Mouse (Mus musculus) liver, adult 2 months (tissue): ENCODE data around the gene Aspscr1. TPM values are rescaled to one million over a fixed set of nuclear protein-coding genes. Genes with fewer than 3 reads are reported as not detected.

Source experiments
- DNase-seq: peaks from one replicate; pipeline ENCODE4 v3.0.0-alpha.2; 2011; ENCODE audit warnings: low read depth, low spot score; ENCODE audit errors: extremely low read depth
- H3K27ac ChIP-seq: fragments of 200-500 bp; replicated peaks from 2 replicates; pipeline ENCODE4 v1.5.1; 2012; ENCODE audit warnings: low read depth, mild to moderate bottlenecking, control low read depth, inconsistent platforms, low read length; ENCODE audit not compliant: insufficient read depth
- H3K27me3 ChIP-seq: fragments of 200-500 bp; 2 replicates; pipeline ENCODE4 v1.6.1; 2012; ENCODE audit warnings: mild to moderate bottlenecking, moderate library complexity, low read length, inconsistent platforms; ENCODE audit not compliant: control insufficient read depth, insufficient read depth
- H3K36me3 ChIP-seq: fragments of 200-500 bp; 2 replicates; pipeline ENCODE4 v1.6.1; 2012; ENCODE audit warnings: low read length, inconsistent platforms; ENCODE audit not compliant: control insufficient read depth, insufficient read depth
- H3K4me1 ChIP-seq: fragments of 200-500 bp; 2 replicates; pipeline ENCODE4 v1.6.1; 2011; ENCODE audit warnings: low read length; ENCODE audit not compliant: control insufficient read depth, insufficient read depth
- H3K4me3 ChIP-seq: fragments of 200-500 bp; 2 replicates; pipeline ENCODE4 v1.5.1; 2011; ENCODE audit warnings: low read depth, mild to moderate bottlenecking, control low read depth, low read length, moderate library complexity; ENCODE audit not compliant: insufficient read depth
- H3K79me2 ChIP-seq: fragments of 200-500 bp; 2 replicates; pipeline ENCODE4 v1.6.1; 2012; ENCODE audit warnings: inconsistent platforms, mild to moderate bottlenecking, low read length, moderate library complexity; ENCODE audit not compliant: control insufficient read depth, insufficient read depth
- H3K9ac ChIP-seq: fragments of 200-500 bp; 2 replicates; pipeline ENCODE4 v1.6.1; 2012; ENCODE audit warnings: low read depth, mild to moderate bottlenecking, control low read depth, inconsistent platforms, low read length
- CTCF ChIP-seq: fragments of 200-500 bp; IDR thresholded peaks from 2 replicates; pipeline ENCODE4 v1.5.1; 2011; ENCODE audit warnings: low read depth, low read length, control low read depth
- POLR2A ChIP-seq: fragments of 200-500 bp; IDR thresholded peaks from 2 replicates; pipeline ENCODE4 v1.6.1; 2011; ENCODE audit warnings: low read length, control low read depth; ENCODE audit not compliant: insufficient read depth; ENCODE audit errors: extremely low read depth
- WGBS: fragments of 180-500 bp; shearing (Covaris S2); methylation state at CpG from one replicate; pipeline ENCODE4 v1.1.7; 2018; 5-methylcytosine and 5-hydroxymethylcytosine counted together
- polyA plus RNA-seq: library from polyadenylated mRNA; depleted of rRNA; stranded (reverse); fragments of >200 nt; gene quantifications from 2 replicates; pipeline ENCODE4 v1.2.3, GENCODE M21; 2012; rRNA removed
- total RNA-seq: library from RNA; depleted of rRNA; stranded (reverse); fragments of >200 nt; gene quantifications from 2 replicates; pipeline ENCODE4 v1.2.3, GENCODE M21; 2014; rRNA removed

Gene Aspscr1
- total RNA-seq (49.3 and 56.6 TPM in 2 replicates), polyA plus RNA-seq (131 and 142 TPM in 2 replicates)

DNA sequence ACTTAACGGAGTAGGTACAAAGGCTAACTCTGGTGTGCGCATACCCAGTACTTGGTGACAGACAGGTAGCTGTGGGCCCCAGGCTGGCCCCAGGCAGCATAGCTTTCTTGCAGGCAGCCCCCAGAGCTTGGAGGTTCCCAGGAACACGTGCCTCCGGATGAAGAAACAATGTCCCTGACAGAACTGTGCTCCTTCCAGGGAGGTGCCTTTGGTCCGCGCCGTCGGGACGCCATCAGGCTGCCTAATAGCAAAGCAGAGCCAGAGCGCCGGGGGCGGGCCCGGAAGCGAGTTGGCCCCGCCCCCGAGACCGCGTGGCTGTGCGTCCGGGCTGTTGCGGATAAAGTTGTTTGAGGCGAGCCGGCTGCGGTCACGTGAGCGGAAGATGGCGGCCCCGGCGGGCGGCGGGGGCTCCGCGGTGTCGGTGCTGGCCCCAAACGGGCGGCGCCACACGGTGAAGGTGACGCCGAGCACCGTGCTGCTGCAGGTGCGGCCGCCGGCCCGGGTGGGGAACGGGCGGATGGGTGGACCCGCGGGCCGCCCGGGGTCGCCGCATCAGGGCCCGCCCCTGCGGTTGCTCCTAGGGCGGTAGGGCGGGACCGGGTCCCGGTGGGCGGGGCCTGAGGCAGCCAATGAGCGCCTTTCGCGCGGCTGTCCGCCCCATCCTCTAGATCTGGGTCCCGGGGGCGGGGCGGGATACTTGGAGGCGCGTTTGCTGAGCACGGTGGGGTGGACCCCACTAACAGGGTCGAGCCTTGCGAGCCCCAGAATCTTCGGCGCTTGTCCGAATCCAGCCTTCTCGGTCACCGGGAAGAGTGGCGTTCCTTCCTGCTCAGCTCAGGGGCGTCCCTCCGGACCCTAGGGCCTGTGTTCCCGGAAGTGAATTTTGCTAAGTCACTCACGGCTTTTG is at the start of gene Aspscr1:
TSS of gene Aspscr1 (plus strand) at position 287 of the 907 bp plus-strand sequence.
- peak within 1 kb of the TSS; percentile 94 for H3K9ac ChIP-seq

DNA sequence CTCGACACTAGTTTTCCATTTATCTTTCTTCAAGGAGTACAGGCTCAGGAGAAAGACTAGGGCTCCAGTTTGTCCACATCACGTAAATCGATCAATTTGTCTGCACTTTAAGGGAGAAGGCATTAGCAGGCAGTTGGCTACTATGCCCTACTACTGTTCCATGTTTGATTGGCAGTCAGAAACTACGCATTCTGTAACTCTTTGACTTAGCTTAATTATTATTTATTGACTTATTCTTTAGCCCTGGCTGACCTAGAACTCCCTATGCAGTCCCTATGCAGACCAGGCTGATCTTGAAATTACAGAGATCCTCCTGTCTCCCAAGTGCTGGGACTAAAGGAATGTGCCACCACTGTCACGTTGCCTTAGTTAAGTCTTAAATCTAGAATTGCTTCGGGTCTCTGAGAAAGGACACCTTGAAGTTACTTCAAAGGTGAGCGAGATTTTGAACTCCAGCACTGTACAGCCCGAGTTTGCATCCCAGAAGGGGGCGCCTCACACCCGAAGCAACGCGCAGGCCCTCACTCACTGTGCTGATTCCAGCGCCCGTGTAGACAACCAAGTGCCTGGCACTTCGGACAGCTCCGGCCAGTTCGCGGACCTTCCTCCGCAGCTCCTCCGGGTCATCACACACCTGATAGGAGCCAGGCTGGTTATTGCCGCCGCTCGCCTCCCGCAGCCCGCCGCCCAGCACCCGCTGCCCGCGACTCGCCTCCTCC is 48.7 kb upstream of the Aspscr1 start:
- peaks cover 27% of the 10 kb centered on the region for H3K4me1 ChIP-seq
- peak; percentile 85 for TF ChIP-seq CTCF
- no peak for TF ChIP-seq POLR2A
- peaks cover 21% of the 10 kb centered on the region; the same call in 1 of the 2 replicates for H3K36me3 ChIP-seq

More for the DNA sequence above, at the start of gene Aspscr1:
- peaks cover 30% of the 10 kb centered on the region for H3K4me1 ChIP-seq
- WGBS, result under 1% methylated on average over 83 of the region's 83 CpGs
- peak; percentile 79 for DNase-seq
- no peaks in the 10 kb centered on the region for H3K27me3 ChIP-seq
- peak within 1 kb of the TSS; percentile 95 for H3K4me3 ChIP-seq
- peaks cover 14% of the 10 kb centered on the region; the same call in 1 of the 2 replicates for H3K79me2 ChIP-seq
- peak within 1 kb of the TSS; percentile 99 for H3K27ac ChIP-seq
- no peak for TF ChIP-seq CTCF
- peak; percentile 90 for TF ChIP-seq POLR2A
- H3K36me3 ChIP-seq, result no peaks in the 10 kb centered on the region

GRCm38 (mm10) chr11:120624680-120625111 is 48.1 kb upstream of the Aspscr1 start:
- under 1% methylated on average over 52 of the region's 53 CpGs for WGBS
- H3K36me3 ChIP-seq, result peaks cover 21% of the 10 kb centered on the region; the same call in 1 of the 2 replicates
- peak overlapping the region; percentile 89 for H3K9ac ChIP-seq
- H3K4me1 ChIP-seq, result peaks cover 30% of the 10 kb centered on the region
- H3K79me2 ChIP-seq, result peaks cover 12% of the 10 kb centered on the region; the same call in 1 of the 2 replicates
- DNase-seq, result peak; percentile 67
- TF ChIP-seq POLR2A (peak; percentile 82), CTCF (no peak)
- peak overlapping the region; percentile 83 for H3K27ac ChIP-seq
- no peaks in the 10 kb centered on the region for H3K27me3 ChIP-seq
- H3K4me3 ChIP-seq, result peak overlapping the region; percentile 85

More for the DNA sequence above, 48.7 kb upstream of the Aspscr1 start:
- Histone ChIP-seq H3K27me3 (no peaks in the 10 kb centered on the region), H3K4me3 (peak overlapping the region; percentile 85), H3K27ac (peak overlapping the region; percentile 83), H3K79me2 (peaks cover 12% of the 10 kb centered on the region; the same call in 1 of the 2 replicates), H3K9ac (peak overlapping the region; percentile 89)
- DNase-seq, result peak; percentile 92
- WGBS, result 3% methylated on average over 30 of the region's 30 CpGs

DNA sequence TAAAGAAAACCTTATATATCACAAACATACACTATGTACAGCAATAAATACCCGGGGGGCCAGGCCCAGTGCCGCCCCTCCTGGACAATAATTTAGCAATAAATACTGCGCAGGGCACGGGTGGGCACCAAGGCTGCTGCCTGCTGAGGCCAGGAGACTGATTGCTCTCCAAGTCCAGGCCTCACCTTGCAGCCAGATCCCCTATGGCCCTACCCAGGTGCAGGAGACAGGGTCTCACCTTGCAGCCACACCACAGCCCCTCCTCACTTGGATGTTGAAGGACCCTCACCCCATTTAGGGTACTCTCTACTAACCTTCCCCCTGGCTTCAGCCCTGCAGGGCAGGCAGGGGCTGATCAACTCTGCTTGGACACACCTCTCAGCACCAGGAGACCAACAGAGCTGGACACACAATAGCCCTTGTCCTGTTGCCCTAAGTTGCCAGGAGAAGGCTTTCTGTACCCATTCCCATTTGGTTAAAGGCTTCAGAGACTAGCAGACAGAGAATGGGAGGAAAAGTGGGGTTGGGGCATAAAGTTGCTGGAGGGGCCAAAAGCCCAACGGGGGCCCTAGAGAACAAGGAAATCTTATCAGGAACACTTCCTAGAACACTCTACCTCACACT is 47.5 kb upstream of the Aspscr1 start, which contains the start of gene Sirt7:
TSS of gene Sirt7 (minus strand) at position 89 of the 624 bp plus-strand sequence.
- H3K4me1 ChIP-seq, result peaks cover 30% of the 10 kb centered on the region
- peak within 1 kb of the TSS; percentile 83 for H3K27ac ChIP-seq
- peak within 1 kb of the TSS; percentile 85 for H3K4me3 ChIP-seq
- DNase-seq, result peak; percentile 39
- TF ChIP-seq POLR2A, result no peak
- TF ChIP-seq CTCF, result no peak
- peaks cover 19% of the 10 kb centered on the region; the same call in 1 of the 2 replicates for H3K36me3 ChIP-seq
- H3K79me2 ChIP-seq, result peaks cover 12% of the 10 kb centered on the region; the same call in 1 of the 2 replicates
- H3K27me3 ChIP-seq, result no peaks in the 10 kb centered on the region
- H3K9ac ChIP-seq, result peak within 1 kb of the TSS; percentile 89
- 13% methylated on average over 5 of the region's 5 CpGs for WGBS
